Mouse (Mus musculus): Measurements from ENCODE around the gene Dusp12. TPM values are rescaled to one million over a fixed set of nuclear protein-coding genes. Genes with fewer than 3 reads are reported as not detected.

The Dusp12 gene
- polyA plus RNA-seq (2012; rRNA removed), result 3.1 and 4.5 TPM in 2 replicates

DNA sequence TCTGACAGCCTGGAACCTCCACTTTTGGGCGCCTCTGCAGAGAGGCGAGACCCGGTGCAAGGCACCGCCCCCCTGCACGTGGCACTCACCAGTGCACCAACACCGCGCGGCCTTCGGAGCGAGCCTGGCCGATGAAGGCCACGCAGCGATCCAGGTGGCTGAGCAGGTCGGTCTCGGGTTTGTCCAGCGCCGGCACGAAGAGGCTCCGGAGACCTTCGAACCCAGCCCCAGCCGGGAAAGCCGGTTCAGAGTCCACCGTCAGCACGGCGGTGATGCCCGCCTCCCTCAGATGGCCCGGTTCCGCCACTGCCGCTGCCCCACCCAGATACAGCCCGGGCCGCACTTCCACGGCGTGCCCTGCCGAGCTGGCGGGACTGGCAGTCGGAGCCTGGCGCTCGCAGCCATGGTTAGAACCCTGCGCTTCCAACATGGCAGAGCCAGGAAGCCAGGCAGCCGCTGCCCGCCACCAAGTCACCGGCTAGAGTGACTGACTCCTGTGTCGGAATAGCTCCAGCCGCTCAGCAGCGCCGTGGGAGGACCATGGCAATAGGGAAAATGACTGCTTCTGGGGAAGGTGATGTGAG is at the start of gene Dusp12, which contains the start of gene Gm26620:
Dusp12 (minus strand) TSS at position 563 of the 584 bp plus-strand sequence.
Gm26620 (plus strand) TSS at position 88 of the 584 bp plus-strand sequence.

DNA sequence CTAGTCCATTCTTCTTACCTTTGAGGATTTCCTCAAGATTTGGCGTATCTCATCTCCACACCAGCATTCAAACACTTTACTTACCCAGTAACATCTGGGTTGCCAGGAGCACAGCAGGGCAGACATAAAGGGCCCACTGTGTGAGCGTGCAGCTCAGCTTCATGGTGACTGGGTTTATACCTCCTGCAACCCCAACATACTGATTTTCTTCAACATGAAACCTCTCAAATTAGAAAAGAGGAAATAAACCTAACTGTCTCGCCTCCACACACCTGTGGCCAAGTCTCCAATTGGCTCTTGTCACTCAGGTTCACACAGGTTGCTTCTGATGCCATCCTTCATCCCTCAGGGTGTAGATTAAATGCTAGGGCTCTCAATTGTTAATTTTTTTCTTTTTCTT is 42.0 kb upstream of the Dusp12 start, which contains the start of gene Fcrla:
Fcrla (minus strand) TSS at position 206 of the 400 bp plus-strand sequence.

DNA sequence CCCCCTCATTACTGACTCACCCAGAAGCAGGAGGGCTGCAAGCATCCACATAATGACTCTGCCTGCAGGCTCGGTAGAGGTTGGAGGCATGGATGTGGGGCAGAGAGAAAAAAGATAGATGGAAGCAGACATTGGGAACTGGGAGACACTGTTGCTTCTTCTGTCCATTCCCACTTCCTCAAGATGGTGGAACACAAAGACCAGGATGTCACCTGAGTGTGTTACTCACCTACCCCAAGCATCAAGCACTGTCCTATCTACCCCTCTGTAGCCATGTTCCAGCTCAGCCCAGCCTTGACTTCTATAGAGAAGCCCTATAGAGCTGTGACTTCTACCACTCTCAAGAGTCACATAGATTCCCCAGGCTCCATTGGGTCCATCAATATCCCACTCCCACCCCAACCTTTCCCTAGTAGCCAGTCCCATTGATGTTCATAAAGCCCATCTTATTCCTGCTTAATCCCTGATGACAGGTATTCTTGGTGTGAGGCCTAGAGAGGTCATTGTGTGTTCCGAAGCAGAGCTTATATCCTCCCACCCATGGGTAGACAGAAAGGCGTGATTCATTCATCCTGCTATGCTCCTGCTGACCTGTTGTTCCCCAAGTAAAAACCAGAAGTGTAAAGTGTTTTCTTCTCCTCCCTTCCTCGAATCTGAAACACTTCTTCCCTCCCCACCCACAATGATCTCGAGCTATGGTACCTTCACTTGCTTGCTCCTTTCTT is 27.7 kb upstream of the Dusp12 start, which contains the start of gene Fcrlb:
Fcrlb (minus strand) TSS at position 51 of the 725 bp plus-strand sequence.

DNA sequence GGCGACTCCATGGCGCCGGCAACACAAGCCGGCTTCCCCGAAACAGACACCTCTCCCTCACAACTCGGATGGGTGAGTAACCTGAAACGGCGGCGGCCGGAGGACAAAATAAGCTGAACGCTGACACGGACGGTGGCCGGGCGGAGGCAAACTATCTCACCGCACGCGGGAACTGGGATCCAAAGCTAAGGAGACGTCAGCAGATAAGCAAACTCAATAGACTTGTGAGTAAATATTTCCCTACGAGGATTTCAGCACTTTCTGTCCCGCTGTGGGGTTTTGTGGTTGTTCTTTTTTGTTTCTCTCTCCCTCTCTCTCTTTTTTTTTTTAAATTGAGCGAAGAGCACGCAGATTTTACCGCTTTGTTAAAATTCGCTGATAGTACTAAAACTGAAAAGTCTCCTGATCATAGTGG is 17.6 kb downstream of the Dusp12 start, which contains the start of gene Atf6:
Atf6 (minus strand) TSS at position 81 of the 415 bp plus-strand sequence.

Other genes with a start within 250 kb of the Dusp12 start
- 10.7 and 13.9 TPM in 2 replicates for gene Olfml2b, start 241.0 kb downstream of the Dusp12 start, polyA plus RNA-seq (2012; rRNA removed)
- gene Atf6, start 17.8 kb downstream of the Dusp12 start, polyA plus RNA-seq (2012; rRNA removed), result 2.5 and 3.6 TPM in 2 replicates
- 0.65 and 1.0 TPM in 2 replicates for gene Gm26620, start 475 bp downstream of the Dusp12 start, polyA plus RNA-seq (2012; rRNA removed)
- gene Fcrlb, start 27.4 kb upstream of the Dusp12 start, polyA plus RNA-seq (2012; rRNA removed), result 0.05 and 0.80 TPM in 2 replicates
- gene Fcrla, start 42.0 kb upstream of the Dusp12 start, polyA plus RNA-seq (2012; rRNA removed), result 0.49 TPM in 1 of 2 replicates, not detected in the other
- gene Fcgr2b, start 91.0 kb upstream of the Dusp12 start, polyA plus RNA-seq (2012; rRNA removed), result 2.5 and 3.3 TPM in 2 replicates
- gene Fcgr4, start 133.4 kb upstream of the Dusp12 start, polyA plus RNA-seq (2012; rRNA removed), result 0.30 and 0.38 TPM in 2 replicates
- 3.2 and 4.2 TPM in 2 replicates for gene Fcgr3, start 179.4 kb upstream of the Dusp12 start, polyA plus RNA-seq (2012; rRNA removed)
- gene Cfap126, start 228.4 kb upstream of the Dusp12 start, polyA plus RNA-seq (2012; rRNA removed), result 1.2 and 1.4 TPM in 2 replicates

All from stomach, adult 2 months (tissue).